Mouse (Mus musculus): ENCODE measurements around the gene Ilf2.

The Ilf2 gene

GRCm38 (mm10) chr3:90512276-90512675 is 36.4 kb downstream of the Ilf2 start:
- no peak for DNase-seq

GRCm38 (mm10) chr3:90512948-90513642 is 37.2 kb downstream of the Ilf2 start:
- no peak for DNase-seq

GRCm38 (mm10) chr3:90513796-90514590 is 38.1 kb downstream of the Ilf2 start, which contains the start of the genes S100a1 and S100a13:
Gene S100a1, minus strand, starts transcription at chr3:90514392.
Gene S100a13, plus strand, starts transcription at chr3:90514435.
- peak; percentile 85 to 95 for DNase-seq

GRCm38 (mm10) chr3:90514691-90515090 is 38.8 kb downstream of the Ilf2 start:
- peak; percentile 82 to 89 for DNase-seq

- DNase-seq, result peak; percentile 77 to 78
Measured at GRCm38 (mm10) chr3:90515242-90515641, 39.3 kb downstream of the Ilf2 start.

- DNase-seq, result no peak
Measured at GRCm38 (mm10) chr3:90515789-90516188, 39.9 kb downstream of the Ilf2 start.

- no peak for DNase-seq
Measured at GRCm38 (mm10) chr3:90517711-90518110, 41.8 kb downstream of the Ilf2 start.

- DNase-seq, result peak; percentile 55 to 64
Measured at GRCm38 (mm10) chr3:90525421-90525820, 49.5 kb downstream of the Ilf2 start.

GRCm38 (mm10) chr3:90526076-90526475 is 50.1 kb downstream of the Ilf2 start:
- no peak for DNase-seq

- peak in 1 of 2 experiments; percentile 70 for DNase-seq
Measured at GRCm38 (mm10) chr3:90526580-90526979, 50.7 kb downstream of the Ilf2 start, which contains the start of gene S100a14. Gene S100a14, plus strand, starts transcription at chr3:90526856.

GRCm38 (mm10) chr3:90527291-90527873 is 51.5 kb downstream of the Ilf2 start:
- no peak for DNase-seq

- DNase-seq, result no peak
Measured at GRCm38 (mm10) chr3:90531713-90532112, 55.8 kb downstream of the Ilf2 start.

- no peak for DNase-seq
Measured at GRCm38 (mm10) chr3:90535446-90535845, 59.5 kb downstream of the Ilf2 start.

- DNase-seq, result peak; percentile 83 to 94
Measured at GRCm38 (mm10) chr3:90537141-90537904, 61.4 kb downstream of the Ilf2 start, which contains the start of gene S100a16. Gene S100a16, plus strand, starts transcription at chr3:90537254.

GRCm38 (mm10) chr3:90537905-90538296 is 62.0 kb downstream of the Ilf2 start:
- no peak for DNase-seq
